Comparison of ENCODE assay signal across 12 mouse cellular contexts in the genomic region with DNA sequence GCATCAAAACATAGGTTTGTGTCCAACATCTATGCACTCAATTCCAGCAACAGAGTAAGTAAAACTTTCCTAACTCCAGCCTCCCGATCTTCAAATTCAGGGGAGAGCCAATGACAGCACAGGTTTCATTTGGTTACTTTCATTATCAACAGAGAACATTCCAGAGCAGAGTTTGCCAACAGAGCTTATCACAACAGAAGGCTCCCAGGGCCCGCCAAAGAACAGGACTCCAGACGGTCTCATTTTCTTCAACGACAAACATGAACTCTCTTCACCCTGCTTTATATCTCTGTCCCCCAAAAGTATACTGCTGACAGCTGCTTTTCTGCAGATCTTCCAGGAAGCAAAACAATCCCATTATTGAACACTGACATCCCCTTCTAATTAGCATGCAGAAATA.
DNase-seq lines count a peak whose midpoint lies in the region; ATAC-seq and TF ChIP-seq lines count a peak whose summit lies in the region.
"Had no signal": no experiment of that assay in that cellular context is flagged by ENCODE, and none has a peak within 500 bp of the region (broad histone marks: within the 10 kb centered on the region; RNA-seq: fewer than 3 reads in every experiment).

No protein-coding gene starts in this region.

- no peak overlapping the region for H3K4me3 ChIP-seq in kidney, embryonic 16.5 days (ENCODE audit: low read length)
- H3K4me3 ChIP-seq in liver, postnatal 0 days (ENCODE audit: low read depth, low read length), result no peak overlapping the region
- H3K4me3 ChIP-seq: hindbrain, embryonic 12.5 days; limb, embryonic 13.5 days; megakaryocyte, embryonic 14.5 days had no signal

- no peaks in the 10 kb centered on the region for H3K9me3 ChIP-seq in kidney, embryonic 16.5 days (ENCODE audit: low read length)
- no peaks in the 10 kb centered on the region for H3K9me3 ChIP-seq in liver, postnatal 0 days (ENCODE audit: low read length)
- H3K9me3 ChIP-seq: hindbrain, embryonic 12.5 days; limb, embryonic 13.5 days had no signal

- H3K9ac ChIP-seq in kidney, embryonic 16.5 days (replicated peaks; ENCODE audit: low read length), result no peak overlapping the region
- no peak overlapping the region for H3K9ac ChIP-seq in liver, postnatal 0 days (replicated peaks)
- H3K9ac ChIP-seq: hindbrain, embryonic 12.5 days; limb, embryonic 13.5 days had no signal

- no peak overlapping the region for H3K4me2 ChIP-seq in kidney, embryonic 16.5 days (replicated peaks; ENCODE audit: low read depth, low read length)
- H3K4me2 ChIP-seq in liver, postnatal 0 days (ENCODE audit: low read depth, low read length), result 0 out of 2 replicates have a peak overlapping the region, but pooled peaks have one; percentile 14
- H3K4me2 ChIP-seq: hindbrain, embryonic 12.5 days; limb, embryonic 13.5 days had no signal

- no peaks in the 10 kb centered on the region for H3K36me3 ChIP-seq in kidney, embryonic 16.5 days (ENCODE audit: insufficient read depth, low read length)
- H3K36me3 ChIP-seq in liver, postnatal 0 days (replicated peaks; ENCODE audit: insufficient read depth, low read length), result no peaks in the 10 kb centered on the region
- H3K36me3 ChIP-seq: hindbrain, embryonic 12.5 days; limb, embryonic 13.5 days had no signal

- 41% methylated on average over 4 of the region's 4 CpGs for WGBS in kidney, embryonic 16.5 days
- 37% methylated on average over 4 of the region's 4 CpGs for WGBS in liver, postnatal 0 days (ENCODE audit: insufficient replicate concordance)

- DNase-seq in kidney, postnatal 25 days, result no peak
- DNase-seq in c-Kit-positive CD71-positive TER-119-negative erythroid progenitor cells, embryonic 14.5 days (ENCODE audit: low read depth), result peak; percentile 5
- DNase-seq in heart, adult 8-10 months (ENCODE audit: low spot score), result peak; percentile 46
- no peak for DNase-seq in liver, postnatal 0 days
- no peak for DNase-seq in right cerebral cortex, adult 2 months (ENCODE audit: low spot score in 2 of 2)
- DNase-seq in cerebellum, adult 8-10 months, result no peak
- DNase-seq: cerebellum, adult 18-20 months; right cerebral cortex, postnatal 4 days had no signal

- peak overlapping the region; percentile 35; the same call in 1 of the 2 replicates for H3K27ac ChIP-seq in kidney, embryonic 16.5 days (ENCODE audit: low read length)
- H3K27ac ChIP-seq in liver, postnatal 0 days (ENCODE audit: low read depth), result no peak overlapping the region

- no peaks in the 10 kb centered on the region for H3K27me3 ChIP-seq in kidney, embryonic 16.5 days (ENCODE audit: insufficient read depth, low read length)
- no peaks in the 10 kb centered on the region for H3K27me3 ChIP-seq in liver, postnatal 0 days (ENCODE audit: insufficient read depth, low read length)
- H3K27me3 ChIP-seq: hindbrain, embryonic 12.5 days; limb, embryonic 13.5 days; megakaryocyte, embryonic 14.5 days had no signal

- no peak for TF ChIP-seq EP300 in liver, postnatal 0 days (IDR thresholded peaks at IDR 0.05; ENCODE audit: low read depth)

- peaks cover 21% of the 10 kb centered on the region for H3K4me1 ChIP-seq in kidney, embryonic 16.5 days (ENCODE audit: insufficient read depth, low read length)
- no peaks in the 10 kb centered on the region for H3K4me1 ChIP-seq in liver, postnatal 0 days (ENCODE audit: insufficient read depth)
- H3K4me1 ChIP-seq: megakaryocyte, embryonic 14.5 days had no signal

- no peak for ATAC-seq in kidney, embryonic 16.5 days (ENCODE audit: low FRiP score, low TSS enrichment)
- 0 out of 2 replicates have a peak, but pooled peaks have one; percentile 29 for ATAC-seq in liver, postnatal 0 days

- TF ChIP-seq CTCF in liver, postnatal 0 days (IDR thresholded peaks at IDR 0.05; ENCODE audit: low read depth), result no peak

Comparison
In these comparisons a context has a peak if more than half of its experiments do, and no peak if none do; other contexts are left out.
1. DNase-seq: peak in c-Kit-positive CD71-positive TER-119-negative erythroid progenitor cells, embryonic 14.5 days (single experiment) and heart, adult 8-10 months (single experiment); none in kidney, postnatal 25 days (0 of 2), liver, postnatal 0 days (single experiment), right cerebral cortex, adult 2 months (0 of 2) and cerebellum, adult 8-10 months (single experiment).